Mouse (Mus musculus) inflammation-experienced regulatory T-cells, adult 16 weeks (primary cell): ENCODE data around the gene Olfr810. TPM values are rescaled to one million over a fixed set of nuclear protein-coding genes. Genes with fewer than 3 reads are reported as not detected.

Source experiments
- polyA plus RNA-seq: library from polyadenylated mRNA; unstranded; fragments of 100-300 nt; shearing (Covaris generic); gene quantifications from one replicate; pipeline ENCODE4 v1.2.1, GENCODE M21; 2017

The Olfr810 gene
- polyA plus RNA-seq = not detected

GRCm38 (mm10) chr10:129794817-129795216, at the start of gene Olfr810:
Gene Olfr810 (minus strand): TSS chr10:129794917.

GRCm38 (mm10) chr10:129804296-129804695, 9.6 kb upstream of the Olfr810 start, which contains the start of gene Olfr811:
Gene Olfr811 (minus strand): TSS chr10:129804396.

GRCm38 (mm10) chr10:129774338-129774737, 20.4 kb downstream of the Olfr810 start, which contains the start of gene Olfr809:
Gene Olfr809 (plus strand): TSS chr10:129774638.

DNA sequence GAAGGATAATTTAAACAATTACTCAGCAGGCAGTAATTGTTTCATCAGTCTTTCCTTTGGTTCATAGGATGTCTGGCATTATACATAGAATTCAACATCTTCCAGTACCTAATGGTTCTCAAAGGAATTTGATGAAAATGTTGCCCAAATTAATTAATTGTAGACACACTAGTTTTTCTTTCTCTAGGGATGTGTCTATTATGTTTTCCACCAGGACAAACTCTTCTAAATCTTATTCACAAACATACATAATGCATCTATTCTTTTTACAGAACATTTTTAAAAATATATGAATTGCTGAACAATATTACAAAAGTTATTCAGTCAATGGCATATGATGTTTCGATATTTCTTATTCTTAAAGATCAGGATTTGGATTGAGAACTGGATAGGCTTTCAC, 29.5 kb downstream of the Olfr810 start, which contains the start of gene Olfr808:
Olfr808 (plus strand) TSS at position 301 of the 400 bp plus-strand sequence.

DNA sequence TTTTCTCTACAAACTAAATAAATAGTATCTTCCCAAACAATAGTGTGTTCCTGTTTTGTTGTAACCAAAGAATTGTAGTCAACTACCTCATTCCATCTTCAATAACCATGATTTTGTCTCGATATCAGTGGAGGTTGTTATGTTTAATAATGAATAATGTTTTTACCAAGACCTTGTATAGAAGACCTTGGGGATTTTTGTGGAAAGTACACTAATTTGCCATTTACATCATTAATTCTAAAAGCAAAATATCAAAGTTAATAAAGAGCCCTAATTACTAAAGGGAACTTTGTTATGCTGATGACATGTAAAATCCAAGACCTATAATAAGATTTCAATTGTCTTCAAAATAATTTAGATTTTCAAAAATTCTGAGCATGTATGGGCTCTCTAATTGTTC, 37.0 kb downstream of the Olfr810 start, which contains the start of gene Olfr807:
Olfr807 (minus strand) TSS at position 101 of the 400 bp plus-strand sequence.

DNA sequence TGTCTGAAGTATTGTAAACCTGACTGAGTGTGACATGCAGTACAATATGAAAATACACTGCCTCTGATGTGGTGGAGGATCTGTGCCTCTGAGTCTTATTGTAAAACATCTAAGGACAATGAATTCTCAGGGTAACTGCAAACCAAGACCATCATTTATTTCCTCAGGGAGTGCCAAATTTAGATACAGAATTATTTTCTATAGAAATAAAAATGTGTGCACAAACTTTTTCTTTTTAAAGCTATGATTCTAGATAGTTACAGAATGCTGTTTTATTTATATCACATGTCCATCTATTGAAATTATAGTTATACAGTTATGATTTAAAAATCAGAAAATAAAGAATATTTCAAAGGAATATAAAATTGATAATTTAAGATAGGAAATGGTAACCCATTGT, 52.9 kb downstream of the Olfr810 start, which contains the start of gene Olfr806:
Olfr806 (minus strand) TSS at position 101 of the 400 bp plus-strand sequence.

Other genes with a start within 250 kb of the Olfr810 start
- not detected for gene Olfr794, start 227.3 kb downstream of the Olfr810 start, polyA plus RNA-seq
- not detected for gene Olfr796, start 182.3 kb downstream of the Olfr810 start, polyA plus RNA-seq
- not detected for gene Olfr798, start 167.0 kb downstream of the Olfr810 start, polyA plus RNA-seq
- not detected for gene Olfr799, start 157.4 kb downstream of the Olfr810 start, polyA plus RNA-seq
- gene Olfr800, start 137.2 kb downstream of the Olfr810 start, polyA plus RNA-seq = not detected
- gene Olfr801, start 121.1 kb downstream of the Olfr810 start, polyA plus RNA-seq = not detected
- not detected for gene Olfr802, start 106.7 kb downstream of the Olfr810 start, polyA plus RNA-seq
- not detected for gene Olfr803, start 100.6 kb downstream of the Olfr810 start, polyA plus RNA-seq
- not detected for gene Olfr804, start 91.7 kb downstream of the Olfr810 start, polyA plus RNA-seq
- not detected for gene Olfr805, start 65.5 kb downstream of the Olfr810 start, polyA plus RNA-seq
- gene Olfr806, start 53.0 kb downstream of the Olfr810 start, polyA plus RNA-seq = not detected
- gene Olfr807, start 37.1 kb downstream of the Olfr810 start, polyA plus RNA-seq = not detected
- gene Olfr808, start 29.4 kb downstream of the Olfr810 start, polyA plus RNA-seq = not detected
- gene Olfr809, start 20.3 kb downstream of the Olfr810 start, polyA plus RNA-seq = not detected
- not detected for gene Olfr811, start 9.5 kb upstream of the Olfr810 start, polyA plus RNA-seq
- gene Olfr812, start 51.2 kb upstream of the Olfr810 start, polyA plus RNA-seq = not detected
- not detected for gene Olfr813, start 60.5 kb upstream of the Olfr810 start, polyA plus RNA-seq
- not detected for gene Olfr814, start 84.9 kb upstream of the Olfr810 start, polyA plus RNA-seq
- not detected for gene Olfr815, start 111.0 kb upstream of the Olfr810 start, polyA plus RNA-seq
- gene Olfr816, start 120.7 kb upstream of the Olfr810 start, polyA plus RNA-seq = not detected
- gene Olfr818, start 154.2 kb upstream of the Olfr810 start, polyA plus RNA-seq = not detected
- gene Olfr819, start 172.3 kb upstream of the Olfr810 start, polyA plus RNA-seq = not detected
- gene Olfr247, start 181.2 kb upstream of the Olfr810 start, polyA plus RNA-seq = not detected
- not detected for gene Gm10310, start 190.1 kb upstream of the Olfr810 start, polyA plus RNA-seq
- not detected for gene Olfr820, start 217.7 kb upstream of the Olfr810 start, polyA plus RNA-seq
- not detected for gene Olfr821, start 235.4 kb upstream of the Olfr810 start, polyA plus RNA-seq